Mouse (Mus musculus) heart, adult 2 months (tissue): ENCODE data around the gene Cadm2. TPM values are rescaled to one million over a fixed set of nuclear protein-coding genes. Genes with fewer than 3 reads are reported as not detected.

Experiments used
- DNase-seq, 2 experiments: peaks; one replicate each; pipeline ENCODE4 v3.0.0; 2021
- H3K27ac ChIP-seq: fragments of 200-600 bp; 2 replicates; pipeline ENCODE4 v1.8.1; 2022
- H3K27me3 ChIP-seq: fragments of 200-500 bp; 2 replicates; pipeline ENCODE4 v1.6.1; 2012; ENCODE audit warnings: mild to moderate bottlenecking, low read length, inconsistent platforms, mixed read lengths; ENCODE audit not compliant: control insufficient read depth, insufficient read depth
- H3K36me3 ChIP-seq: fragments of 200-500 bp; 2 replicates; pipeline ENCODE4 v1.6.1; 2012; ENCODE audit warnings: low read length, inconsistent platforms; ENCODE audit not compliant: control insufficient read depth, insufficient read depth
- H3K4me1 ChIP-seq: fragments of 200-500 bp; 2 replicates; pipeline ENCODE4 v1.6.1; 2011; ENCODE audit warnings: low read length; ENCODE audit not compliant: control insufficient read depth, insufficient read depth
- H3K4me3 ChIP-seq: fragments of 200-600 bp; 2 replicates; pipeline ENCODE4 v1.8.1; 2022
- H3K79me2 ChIP-seq: fragments of 200-500 bp; replicated peaks from 2 replicates; pipeline ENCODE4 v1.6.1; 2012; ENCODE audit warnings: mild to moderate bottlenecking, inconsistent platforms, low read length, moderate library complexity, mixed read lengths; ENCODE audit not compliant: control insufficient read depth, insufficient read depth
- H3K9ac ChIP-seq: fragments of 200-500 bp; 2 replicates; pipeline ENCODE4 v1.6.1; 2012; ENCODE audit warnings: low read depth, mild to moderate bottlenecking, control low read depth, inconsistent platforms, low read length, mixed read lengths
- CTCF ChIP-seq: fragments of 200-600 bp; IDR thresholded peaks from 2 replicates; pipeline ENCODE4 v1.8.1; 2022; ENCODE audit warnings: antibody characterized with exemption, mild to moderate bottlenecking, moderate library complexity
- EP300 ChIP-seq: fragments of 200-500 bp; IDR thresholded peaks from 2 replicates; pipeline ENCODE4 v1.6.1; 2011; ENCODE audit warnings: low read depth, low read length, control low read depth; ENCODE audit not compliant: insufficient read depth
- POLR2A ChIP-seq: fragments of 200-500 bp; IDR thresholded peaks from 2 replicates; pipeline ENCODE4 v1.6.1; 2011; ENCODE audit warnings: mild to moderate bottlenecking, low read depth, low read length, control low read depth; ENCODE audit not compliant: insufficient read depth
- WGBS: fragments of 180-500 bp; shearing (Covaris S2); methylation state at CpG from one replicate; pipeline ENCODE4 v1.1.7; 2018; 5-methylcytosine and 5-hydroxymethylcytosine counted together
- intact Hi-C: fragments of 180-260 bp; cut with DNase I; formaldehyde crosslinking; loops from one replicate; pipeline ENCODE4 v1.15.1; 2025
- polyA plus RNA-seq: library from polyadenylated mRNA; depleted of rRNA; stranded (reverse); fragments of >200 nt; gene quantifications from 2 replicates; pipeline ENCODE4 v1.2.3, GENCODE M21; 2012
- total RNA-seq, 2 experiments: library from RNA; stranded (reverse); gene quantifications; 2 replicates each; pipeline ENCODE4 v1.2.3; 2021

The Cadm2 gene
- total and polyA plus RNA-seq, 3 experiments = 0.77 to 0.94 (median 0.89) TPM

DNA sequence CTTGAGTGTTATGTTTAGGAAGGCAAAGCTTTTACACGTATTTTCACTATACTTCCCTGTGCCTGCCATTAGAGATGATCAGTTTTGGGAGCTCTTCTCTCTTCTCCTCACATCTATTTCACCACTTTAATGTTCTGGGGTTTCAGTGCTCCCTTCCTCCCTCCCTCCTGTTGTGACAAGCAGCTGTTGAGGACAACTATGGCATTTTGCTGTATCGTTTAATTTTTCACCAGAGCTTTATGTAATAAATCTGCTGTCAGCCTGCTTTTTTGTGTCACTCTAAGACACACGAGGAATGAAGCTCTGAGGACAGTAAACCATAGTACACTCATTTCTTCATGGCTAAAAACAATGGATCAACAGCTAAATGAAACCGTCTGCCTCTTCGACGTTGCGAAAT is 633.8 kb downstream of the Cadm2 start:
- no peak for TF ChIP-seq POLR2A
- no peak for TF ChIP-seq CTCF
- no peak for TF ChIP-seq EP300
- intact Hi-C loops = no loop called here
- Histone ChIP-seq H3K4me1 (no peaks in the 10 kb centered on the region), H3K36me3 (no peaks in the 10 kb centered on the region), H3K9ac (no peak overlapping the region), H3K79me2 (no peaks in the 10 kb centered on the region), H3K27me3 (no peaks in the 10 kb centered on the region), H3K4me3 (no peak overlapping the region), H3K27ac (no peak overlapping the region)
- WGBS = 66% methylated on average over 7 of the region's 7 CpGs
- no peak for DNase-seq

DNA sequence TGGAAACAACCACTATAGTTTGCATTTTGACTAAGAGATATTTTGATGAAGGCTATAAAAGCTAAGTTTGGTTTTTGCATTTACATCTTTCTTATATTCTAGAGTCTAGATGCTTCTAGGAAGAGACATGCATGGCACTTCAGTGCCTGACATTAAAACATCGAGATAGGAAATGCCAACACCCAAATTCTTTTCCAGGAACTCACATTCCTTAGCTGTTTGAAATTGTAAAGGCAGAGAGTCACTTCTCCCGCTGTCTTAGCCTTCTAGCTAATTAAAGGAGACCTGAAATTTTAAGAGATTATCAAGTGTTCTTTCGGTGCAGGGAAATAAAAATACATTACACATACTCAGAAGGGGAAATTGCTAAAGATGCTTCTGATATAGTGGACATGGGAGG is 649.8 kb downstream of the Cadm2 start:
- Histone ChIP-seq H3K27ac (no peak overlapping the region), H3K36me3 (no peaks in the 10 kb centered on the region), H3K27me3 (no peaks in the 10 kb centered on the region), H3K79me2 (no peaks in the 10 kb centered on the region), H3K4me3 (no peak overlapping the region), H3K9ac (no peak overlapping the region), H3K4me1 (no peaks in the 10 kb centered on the region)
- intact Hi-C loops = no loop called here
- 12% methylated on average over 3 of the region's 3 CpGs for WGBS
- no peak for DNase-seq
- TF ChIP-seq POLR2A = no peak
- no peak for TF ChIP-seq CTCF
- no peak for TF ChIP-seq EP300

DNA sequence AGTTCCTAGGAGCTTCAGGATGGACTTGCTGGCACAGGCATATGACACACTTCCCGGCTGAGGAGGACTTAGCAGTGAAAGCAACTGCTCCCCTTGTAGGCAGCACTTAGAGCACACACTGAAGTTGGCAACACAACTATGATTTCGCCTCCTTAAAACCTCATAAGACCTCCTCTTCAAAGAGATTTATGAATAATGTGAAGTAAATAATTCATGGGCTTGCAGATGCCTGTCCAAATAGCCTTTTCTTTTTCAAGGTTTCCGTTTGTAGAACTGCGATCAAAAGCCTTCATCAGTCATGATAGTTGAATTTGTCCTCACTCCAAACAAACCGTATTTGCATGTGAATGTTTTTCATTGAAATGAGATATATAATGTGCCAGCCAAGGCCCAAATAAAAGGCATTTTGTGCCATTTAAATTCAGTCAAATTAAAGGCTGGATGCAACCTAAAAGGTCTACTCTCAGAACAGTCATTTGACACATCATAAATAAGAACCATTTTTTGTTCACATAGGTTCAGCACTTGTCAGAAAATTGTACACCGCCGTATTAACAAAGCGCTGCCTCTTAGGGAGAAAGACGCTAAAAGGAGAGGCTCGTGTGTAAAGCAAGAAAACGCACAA is 651.1 kb downstream of the Cadm2 start:
- H3K27me3 ChIP-seq = no peaks in the 10 kb centered on the region
- no peaks in the 10 kb centered on the region for H3K36me3 ChIP-seq
- TF ChIP-seq EP300 = no peak
- TF ChIP-seq CTCF = no peak
- TF ChIP-seq POLR2A = no peak
- no peaks in the 10 kb centered on the region for H3K79me2 ChIP-seq
- no peak overlapping the region for H3K4me3 ChIP-seq
- H3K27ac ChIP-seq = no peak overlapping the region
- WGBS = 84% methylated on average over 11 of the region's 11 CpGs
- no peak for DNase-seq
- no peaks in the 10 kb centered on the region for H3K4me1 ChIP-seq
- intact Hi-C loops = no loop called here
- H3K9ac ChIP-seq = no peak overlapping the region

DNA sequence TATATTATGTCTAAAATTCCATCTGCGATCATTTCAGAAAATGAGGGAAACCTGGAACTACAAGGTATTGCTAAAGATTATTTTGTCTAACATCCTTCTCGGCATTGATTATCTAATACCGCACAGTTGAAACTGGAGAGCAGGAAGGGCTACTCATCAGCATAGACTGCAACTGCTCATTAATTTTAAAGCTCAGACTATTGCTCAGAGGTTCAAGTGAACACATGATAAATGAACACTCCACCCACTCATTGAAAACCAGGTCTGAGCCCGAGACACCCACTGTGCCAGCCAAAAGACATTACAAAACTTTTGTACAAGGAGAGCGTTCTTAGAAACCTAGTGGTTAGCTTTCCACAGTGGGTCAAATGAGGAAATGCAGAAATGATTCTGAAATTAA is 652.4 kb downstream of the Cadm2 start:
- DNase-seq = no peak
- no peak for TF ChIP-seq POLR2A
- no peak for TF ChIP-seq CTCF
- TF ChIP-seq EP300 = no peak
- intact Hi-C loops = no loop called here
- Histone ChIP-seq H3K27ac (no peak overlapping the region), H3K36me3 (no peaks in the 10 kb centered on the region), H3K27me3 (no peaks in the 10 kb centered on the region), H3K4me1 (no peaks in the 10 kb centered on the region), H3K9ac (no peak overlapping the region), H3K4me3 (no peak overlapping the region), H3K79me2 (no peaks in the 10 kb centered on the region)
- 80% methylated on average over 5 of the region's 5 CpGs for WGBS

GRCm38 (mm10) chr16:66967686-66968085 is 653.0 kb downstream of the Cadm2 start:
- no peak for TF ChIP-seq POLR2A
- TF ChIP-seq EP300 = no peak
- no peak for DNase-seq

DNA sequence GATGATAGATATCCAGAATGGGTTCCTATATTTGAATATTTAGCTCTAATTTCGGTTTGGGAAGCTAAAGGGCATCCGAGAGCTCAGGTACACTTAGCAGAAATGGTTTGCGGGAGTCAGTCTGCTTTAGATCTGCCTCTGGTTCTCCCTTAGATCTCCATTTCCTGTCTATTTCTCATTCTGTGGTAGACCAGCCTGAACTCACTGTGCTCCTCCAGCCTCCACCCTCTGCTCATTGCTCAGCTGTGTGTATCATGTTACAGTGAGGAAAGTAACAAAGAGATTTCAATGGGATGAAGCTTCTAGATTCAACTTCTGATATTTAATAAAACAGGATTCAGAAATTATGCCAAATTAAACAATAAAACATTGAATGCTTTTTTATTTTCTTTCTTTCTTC is 661.6 kb downstream of the Cadm2 start:
- intact Hi-C loops = no loop called here
- no peak overlapping the region for H3K9ac ChIP-seq
- no peak for TF ChIP-seq EP300
- no peak for TF ChIP-seq POLR2A
- TF ChIP-seq CTCF = no peak
- no peak for DNase-seq
- no peaks in the 10 kb centered on the region for H3K4me1 ChIP-seq
- H3K4me3 ChIP-seq = no peak overlapping the region
- no peaks in the 10 kb centered on the region for H3K36me3 ChIP-seq
- no peak overlapping the region for H3K27ac ChIP-seq
- H3K27me3 ChIP-seq = no peaks in the 10 kb centered on the region
- no peaks in the 10 kb centered on the region for H3K79me2 ChIP-seq
- 59% methylated on average over 3 of the region's 3 CpGs for WGBS

More at GRCm38 (mm10) chr16:66967686-66968085, 653.0 kb downstream of the Cadm2 start:
- no peaks in the 10 kb centered on the region for H3K27me3 ChIP-seq
- WGBS = 51% methylated on average over 8 of the region's 8 CpGs
- no peaks in the 10 kb centered on the region for H3K4me1 ChIP-seq
- no peaks in the 10 kb centered on the region for H3K36me3 ChIP-seq
- H3K27ac ChIP-seq = no peak overlapping the region
- H3K9ac ChIP-seq = no peak overlapping the region
- H3K79me2 ChIP-seq = no peaks in the 10 kb centered on the region
- H3K4me3 ChIP-seq = no peak overlapping the region
- intact Hi-C loops = no loop called here
